Mouse (Mus musculus) ES-Bruce4 (cell line): Measurements from ENCODE around the gene Ggta1.

ENCODE experiments used
- CTCF ChIP-seq: IDR thresholded peaks from one replicate; pipeline ENCODE4 v1.8.1; 2011; ENCODE audit warnings: low read depth, low read length
- POLR2A ChIP-seq: IDR thresholded peaks from one replicate; pipeline ENCODE4 v1.8.1; 2011; ENCODE audit warnings: low read length; ENCODE audit not compliant: insufficient read depth

DNA sequence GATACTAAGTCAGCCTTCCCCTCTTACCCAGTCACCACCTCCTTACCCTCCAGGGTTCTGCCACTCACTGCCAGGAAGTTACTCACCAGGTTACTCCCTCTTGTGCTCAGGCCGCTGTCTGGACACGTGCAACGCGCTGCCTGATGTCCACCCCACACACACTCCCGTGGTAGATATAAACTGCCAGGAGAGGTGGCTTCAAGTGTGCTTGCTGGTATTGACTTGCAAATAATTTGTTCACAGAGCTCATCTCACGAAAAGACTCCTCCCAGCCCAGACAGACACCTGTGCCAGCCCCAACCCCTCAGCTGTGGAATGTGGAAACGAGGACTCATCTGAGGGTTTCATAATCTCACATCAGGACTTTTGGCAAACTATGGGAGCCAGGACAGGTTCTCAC is 17.4 kb downstream of the Ggta1 start:
- TF ChIP-seq CTCF (no peak), POLR2A (no peak)
